Mouse (Mus musculus): ENCODE measurements around the gene Ccdc87.
A peak's percentile ranks its signal among the peaks of the same experiment; 100 is the strongest.
"Not testable (repeated sequence)": the region's sequence is repeated elsewhere in the genome, so short reads cannot be mapped to it uniquely, and the experiment has no call there.

The Ccdc87 gene

GRCm38 (mm10) chr19:4839149-4839548 lies at the start of gene Ccdc87, which contains the start of gene Ccs:
Gene Ccdc87 (plus strand): TSS chr19:4839366.
Gene Ccs (minus strand): TSS chr19:4839332.
- peak; percentile 93 for DNase-seq (ENCODE audit: low spot score in 2 of 2)

DNA sequence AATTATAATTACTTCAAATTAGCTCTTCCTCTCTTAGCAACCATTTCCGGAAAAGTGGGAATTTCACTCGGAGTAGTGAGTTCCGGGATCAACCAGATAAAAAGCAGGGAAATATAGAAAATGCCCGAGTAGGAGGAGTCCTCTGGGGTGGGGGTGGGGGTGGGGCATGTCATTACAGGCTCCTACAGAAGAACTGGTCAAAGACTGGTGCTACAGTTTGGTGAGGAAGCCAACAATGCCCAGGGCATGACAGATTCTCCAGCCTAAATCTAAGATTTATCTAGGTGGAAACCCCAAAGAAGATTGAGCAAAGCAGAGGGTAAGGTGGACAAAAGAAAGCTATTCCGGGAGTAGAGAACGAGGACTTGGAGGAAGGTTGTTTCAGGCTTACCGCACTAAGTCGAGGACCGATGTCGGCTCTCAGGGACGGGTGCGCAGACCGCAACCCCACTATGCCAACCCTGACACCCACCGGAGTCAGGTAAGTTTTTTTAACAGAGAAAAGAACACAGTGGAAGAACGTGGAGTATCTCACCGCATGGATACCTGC lies 45.8 kb upstream of the Ccdc87 start:
- DNase-seq (ENCODE audit: low spot score in 2 of 2) = no peak

GRCm38 (mm10) chr19:4793831-4794422 lies 45.2 kb upstream of the Ccdc87 start, which contains the start of gene Rbm4:
Gene Rbm4 (minus strand): TSS chr19:4793901.
- DNase-seq (ENCODE audit: low spot score in 2 of 2) = peak; percentile 97 to 98

GRCm38 (mm10) chr19:4795929-4796328 lies 43.2 kb upstream of the Ccdc87 start:
- DNase-seq (ENCODE audit: low spot score in 2 of 2) = no peak

DNA sequence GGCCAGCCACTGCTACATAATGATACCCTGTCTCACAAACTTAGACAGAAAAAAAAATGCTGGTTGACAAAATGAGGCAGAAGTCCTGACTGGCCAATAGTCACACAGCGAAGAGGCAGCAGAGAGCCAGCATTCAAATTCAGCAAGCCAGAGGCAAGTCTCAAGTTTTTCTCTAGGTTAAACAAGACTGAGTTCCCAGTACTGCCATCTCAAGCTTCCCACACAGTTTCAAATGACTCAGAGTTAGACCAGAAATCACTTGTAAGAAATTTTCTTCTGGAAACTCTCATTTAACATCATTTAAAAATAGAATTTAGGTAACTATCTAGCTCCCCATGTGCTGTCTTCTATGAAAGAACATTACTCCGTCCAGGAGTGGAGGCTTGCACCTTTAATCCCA lies 41.3 kb upstream of the Ccdc87 start:
- no peak for DNase-seq (ENCODE audit: low spot score in 2 of 2)

DNA sequence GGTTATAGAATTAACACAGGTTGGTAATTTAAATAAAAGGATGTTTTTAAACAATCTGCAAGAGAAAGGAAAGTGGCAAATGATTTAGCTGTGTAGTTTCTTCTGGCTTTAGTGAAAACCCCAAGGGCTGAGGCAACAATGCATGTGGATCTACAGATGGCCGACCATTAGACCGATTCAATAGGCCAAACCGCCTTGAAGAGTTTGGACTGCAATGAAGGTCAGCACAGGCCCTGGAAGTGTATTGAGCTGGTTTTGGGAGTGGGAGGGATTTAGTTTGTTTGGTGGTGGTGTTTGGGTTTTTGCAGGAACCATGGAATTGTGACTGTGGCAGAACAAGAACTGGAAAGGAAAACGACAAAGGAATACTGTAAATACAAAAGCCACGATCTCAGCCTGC lies 40.1 kb upstream of the Ccdc87 start:
- DNase-seq (ENCODE audit: low spot score in 2 of 2) = no peak

GRCm38 (mm10) chr19:4802691-4803091 lies 36.5 kb upstream of the Ccdc87 start:
- DNase-seq (ENCODE audit: low spot score in 2 of 2) = no peak

GRCm38 (mm10) chr19:4803283-4803682 lies 35.9 kb upstream of the Ccdc87 start:
- DNase-seq (ENCODE audit: low spot score in 2 of 2) = no peak

DNA sequence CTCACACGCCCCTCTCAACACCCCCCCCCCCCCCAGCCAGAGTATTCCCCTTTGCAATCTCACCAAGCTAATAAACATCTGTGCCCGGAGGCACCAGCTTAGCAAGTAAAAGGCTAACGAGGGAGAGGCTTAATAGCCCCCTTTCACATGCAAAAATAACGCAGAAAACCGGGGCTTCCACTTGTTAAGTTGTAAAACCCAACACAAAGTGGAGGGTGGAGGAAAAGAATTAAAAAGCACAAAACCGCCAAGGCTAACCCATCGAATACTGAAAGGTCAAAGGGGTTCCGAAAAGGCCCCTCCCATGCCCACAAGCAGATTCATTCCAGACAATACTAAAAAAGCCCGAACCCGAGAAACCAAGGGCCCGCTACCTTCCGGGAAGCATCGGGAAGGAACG lies 28.9 kb upstream of the Ccdc87 start:
- DNase-seq (ENCODE audit: low spot score in 2 of 2) = no peak

DNA sequence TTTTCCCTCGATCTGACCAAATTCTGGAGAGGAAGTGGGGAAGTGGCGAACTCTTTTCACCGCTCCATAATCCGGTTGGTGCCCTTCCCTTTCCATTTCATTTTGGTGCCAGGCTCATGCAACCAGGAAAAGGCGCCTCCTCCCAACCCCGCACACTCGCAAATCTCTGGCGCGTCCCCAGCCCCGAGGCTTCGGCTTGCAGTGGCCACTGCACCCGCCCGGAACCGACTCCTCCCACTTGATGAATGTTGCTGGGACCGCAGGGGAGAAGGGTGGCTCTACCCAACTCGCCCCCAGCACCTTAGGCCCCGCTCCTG lies 28.5 kb upstream of the Ccdc87 start:
- DNase-seq (ENCODE audit: low spot score in 2 of 2) = no peak

DNA sequence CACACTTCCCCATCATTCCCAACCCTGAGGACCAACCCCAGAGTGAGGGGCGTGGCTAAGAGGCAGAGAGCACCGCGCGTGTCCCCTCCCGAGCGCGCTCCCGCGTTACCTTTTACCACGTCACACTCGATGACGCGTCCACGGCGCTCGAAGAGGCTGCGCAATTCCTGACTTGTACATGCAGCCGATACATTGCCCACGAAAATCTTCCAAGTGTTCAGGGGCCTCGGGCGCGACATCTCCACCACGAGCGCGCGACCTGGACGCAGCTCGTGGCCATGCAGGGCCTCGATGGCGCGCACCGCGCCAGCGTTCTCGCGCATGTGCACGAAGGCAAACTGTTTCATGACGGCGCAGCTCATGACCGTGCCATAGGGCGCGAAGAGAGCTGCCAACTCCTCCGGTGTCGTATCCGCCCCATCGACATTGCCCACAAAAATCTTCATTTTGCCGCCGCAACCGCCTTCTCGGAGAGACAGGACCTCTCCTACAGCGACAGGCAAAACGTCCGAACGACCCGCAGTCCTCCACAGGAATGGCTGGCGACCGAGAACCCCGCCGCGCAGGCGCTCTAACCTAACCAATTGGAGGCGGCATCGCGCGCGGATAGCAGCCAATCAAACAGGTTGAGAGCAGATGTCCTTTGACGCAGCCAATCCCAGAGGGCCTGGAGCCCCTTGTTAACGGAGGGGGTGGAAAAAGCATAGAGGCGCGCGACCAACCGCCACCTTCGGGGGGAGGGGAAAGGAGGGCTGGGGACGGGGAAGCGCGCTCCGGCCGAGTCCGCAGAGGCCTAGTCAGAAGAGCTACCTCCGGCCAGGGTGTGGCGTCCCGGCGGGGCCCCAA lies 27.9 kb upstream of the Ccdc87 start, which contains the start of the genes Gm21992 and Rbm14:
Gm21992 (minus strand) TSS at position 550 of the 846 bp plus-strand sequence.
Rbm14 (minus strand) TSS at position 572 of the 846 bp plus-strand sequence.
- peak; percentile 97 to 98 for DNase-seq (ENCODE audit: low spot score in 2 of 2)

GRCm38 (mm10) chr19:4811909-4812242 lies 27.3 kb upstream of the Ccdc87 start:
- DNase-seq (ENCODE audit: low spot score in 2 of 2) = no peak

GRCm38 (mm10) chr19:4812334-4812949 lies 26.7 kb upstream of the Ccdc87 start:
- not testable (repeated sequence) for DNase-seq (ENCODE audit: low spot score in 2 of 2)

GRCm38 (mm10) chr19:4813015-4813414 lies 26.2 kb upstream of the Ccdc87 start:
- DNase-seq (ENCODE audit: low spot score in 2 of 2) = no peak

DNA sequence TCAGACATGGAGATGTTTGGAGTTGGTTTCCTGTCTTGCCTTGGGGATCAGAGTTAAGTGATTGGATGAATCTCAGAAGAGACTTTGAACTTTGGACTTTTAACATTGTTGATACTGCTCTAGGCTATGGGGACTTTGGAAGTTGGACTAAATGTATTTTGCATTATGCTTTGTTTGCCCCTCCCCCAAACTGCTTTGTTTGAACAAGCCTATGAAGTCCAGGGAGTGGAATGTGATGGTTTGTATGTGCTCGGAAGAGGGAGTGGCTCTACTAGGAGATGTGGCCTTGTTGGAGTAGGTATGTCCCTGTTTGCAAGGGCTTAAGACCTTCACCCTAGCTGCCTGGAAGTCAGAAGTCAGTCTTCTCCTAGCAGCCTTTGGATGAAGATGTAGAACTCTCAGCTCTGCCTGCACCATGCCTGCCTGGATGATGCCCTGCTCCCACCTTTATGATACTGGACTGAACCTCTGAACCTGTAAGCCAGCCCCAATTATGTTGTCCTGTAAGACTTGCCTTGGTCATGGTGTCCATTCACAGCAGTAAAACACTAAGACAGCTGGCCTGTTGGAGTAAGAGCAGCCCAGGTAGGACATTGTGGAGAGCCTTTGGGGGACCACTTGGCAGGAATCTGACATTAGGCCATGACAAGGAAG lies 21.9 kb upstream of the Ccdc87 start:
- DNase-seq (ENCODE audit: low spot score in 2 of 2) = no peak

DNA sequence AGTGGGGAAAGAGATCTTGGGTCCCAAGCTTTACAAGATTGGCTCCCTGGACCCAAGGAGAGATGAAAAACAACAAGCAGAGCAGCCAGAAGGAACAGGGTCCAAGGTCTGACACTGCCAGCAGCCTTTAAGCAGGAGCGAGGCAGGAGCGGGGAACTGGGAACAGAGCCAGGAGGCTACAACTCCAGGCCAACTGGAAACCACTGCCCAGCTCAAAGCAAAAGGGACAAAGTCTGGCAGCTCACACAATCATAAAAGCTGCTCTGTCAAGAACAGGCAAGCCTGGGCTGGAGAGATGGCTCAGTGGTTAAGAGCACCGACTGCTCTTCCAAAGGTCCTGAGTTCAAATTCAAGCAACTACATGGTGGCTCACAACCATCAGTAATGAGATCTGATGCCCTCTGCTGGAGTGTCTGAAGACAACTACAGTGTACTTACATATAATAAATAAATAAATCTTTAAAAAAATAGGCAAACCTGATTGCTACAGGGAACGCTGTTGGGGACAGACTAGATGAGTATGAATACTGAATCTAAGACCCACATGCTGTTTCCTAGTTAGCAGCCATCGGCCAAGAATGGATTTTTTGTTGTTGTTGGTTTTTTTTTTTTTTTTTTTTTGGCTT lies 18.4 kb upstream of the Ccdc87 start:
- peak; percentile 69 to 70 for DNase-seq (ENCODE audit: low spot score in 2 of 2)

DNA sequence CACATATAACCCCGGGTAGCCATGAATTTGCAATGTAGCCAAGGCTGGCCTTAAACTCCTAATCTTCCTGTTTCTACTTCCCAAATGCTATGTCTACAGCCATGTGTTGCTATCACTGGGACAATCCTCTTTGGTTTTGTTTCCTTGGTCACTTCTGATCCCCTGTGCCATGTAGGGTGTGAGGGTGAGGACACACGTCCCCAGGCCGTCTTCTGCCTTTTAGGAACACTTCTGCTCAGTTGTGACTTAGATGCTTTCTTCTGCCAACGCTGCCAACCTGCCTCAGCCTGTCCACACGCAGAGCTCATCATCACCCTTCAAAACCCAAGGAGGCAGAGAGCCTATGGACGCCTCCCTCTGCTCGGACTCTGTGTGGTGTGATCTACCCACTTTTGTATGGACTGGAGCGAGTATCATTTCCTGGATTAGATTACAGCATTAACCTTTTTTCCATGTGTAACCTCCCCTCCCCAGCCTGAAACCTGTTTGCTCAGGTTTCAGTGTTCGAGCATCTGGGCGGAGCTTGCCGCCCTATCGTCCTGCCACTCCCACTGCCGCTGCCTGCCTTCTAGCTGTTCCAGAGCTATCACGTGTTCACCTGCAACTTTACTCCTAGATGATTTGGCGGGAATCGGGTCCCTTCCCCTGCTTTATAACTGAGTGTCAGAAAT lies 10.6 kb upstream of the Ccdc87 start:
- no peak for DNase-seq (ENCODE audit: low spot score in 2 of 2)

DNA sequence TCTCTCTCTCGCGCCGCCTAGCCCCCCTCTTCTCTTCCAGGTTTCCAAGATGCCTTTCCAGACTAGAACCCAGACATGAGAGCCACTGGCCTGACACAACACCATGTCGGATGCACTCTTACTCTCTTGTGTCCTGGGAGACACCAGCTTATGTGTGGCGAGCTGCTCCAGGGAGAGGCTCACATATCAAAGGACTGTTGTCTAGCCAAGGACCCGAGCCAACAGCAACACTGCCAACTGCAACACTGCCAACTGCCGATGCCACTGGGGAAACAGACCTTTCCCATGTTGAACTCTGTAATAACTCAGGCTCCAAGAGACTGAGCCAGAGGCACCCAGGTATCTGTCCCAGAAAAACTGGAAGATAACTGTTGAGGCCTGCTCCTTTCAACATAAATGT lies 10.0 kb upstream of the Ccdc87 start:
- DNase-seq (ENCODE audit: low spot score in 2 of 2) = peak in 1 of 2 experiments; percentile 39

DNA sequence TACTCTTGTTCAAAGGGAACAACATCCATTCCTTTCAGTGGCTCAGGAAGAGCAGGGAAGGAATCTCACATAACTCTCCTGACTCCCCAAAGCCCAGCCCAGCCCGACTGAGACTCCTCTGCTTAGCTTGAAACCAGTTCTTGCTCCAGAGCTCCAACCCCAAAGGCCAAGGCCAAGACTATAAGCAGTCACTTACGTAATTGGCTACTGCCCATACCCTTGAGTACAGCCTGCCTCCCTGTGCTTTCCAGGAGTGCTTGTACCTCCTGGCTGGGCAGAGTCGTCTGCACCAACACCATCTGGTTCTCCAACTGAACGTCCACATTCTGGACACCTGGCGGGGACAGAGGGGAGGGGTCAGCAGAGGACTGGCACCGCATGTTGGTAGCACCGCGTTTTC lies 5.2 kb upstream of the Ccdc87 start:
- DNase-seq (ENCODE audit: low spot score in 2 of 2) = no peak

- no peak for DNase-seq (ENCODE audit: low spot score in 2 of 2)
Observed at GRCm38 (mm10) chr19:4836096-4836495, 3.1 kb upstream of the Ccdc87 start.

DNA sequence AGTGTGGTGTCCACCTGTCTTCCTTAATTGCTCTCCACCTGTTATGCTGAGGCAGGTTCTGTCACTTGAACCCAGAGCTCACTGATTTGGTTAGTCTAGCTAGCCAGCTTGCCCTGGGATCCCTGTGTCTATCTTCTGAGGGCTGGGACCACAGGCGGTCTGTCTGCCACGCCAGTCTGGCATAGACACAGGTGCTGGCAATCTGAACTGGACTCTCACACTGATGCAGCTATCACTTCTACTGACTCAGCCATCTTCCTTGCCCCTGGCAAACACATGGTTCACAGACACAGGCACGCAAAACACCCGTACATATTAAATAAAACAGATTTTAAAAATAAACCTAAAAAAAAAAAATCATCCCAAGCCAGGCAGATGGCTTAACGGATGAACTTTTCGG lies 2.1 kb upstream of the Ccdc87 start:
- no peak for DNase-seq (ENCODE audit: low spot score in 2 of 2)
